Mouse (Mus musculus): ENCODE data around the gene Sh3bp4. TPM values are rescaled to one million over a fixed set of nuclear protein-coding genes. Genes with fewer than 3 reads are reported as not detected.

Sh3bp4 gene
- total and polyA plus RNA-seq, 3 experiments: not detected

DNA sequence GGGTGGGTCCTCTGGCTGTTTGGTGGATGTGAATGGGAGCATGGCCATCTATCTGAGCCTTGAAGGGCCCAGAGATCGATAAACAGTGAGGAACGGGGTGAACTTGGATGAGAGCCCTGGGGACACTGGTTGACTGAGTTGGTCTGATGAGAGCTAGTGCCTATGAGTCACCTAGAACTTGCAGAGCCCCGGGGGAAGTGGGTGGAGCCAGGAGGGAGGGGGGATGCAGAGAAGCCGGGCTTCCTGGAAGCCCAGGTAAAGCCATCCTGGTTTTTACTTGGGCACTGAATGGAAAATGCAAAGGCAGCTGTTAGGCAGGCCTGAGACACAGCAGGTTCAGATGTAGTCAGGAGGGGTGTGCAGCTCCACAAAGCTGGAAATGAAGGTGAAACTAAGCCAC is 63.1 kb downstream of the Sh3bp4 start:
- H3K27ac ChIP-seq (ENCODE audit: insufficient read depth, low read depth): no peak overlapping the region
- no peaks in the 10 kb centered on the region for H3K36me3 ChIP-seq (replicated peaks in 1 of 2; ENCODE audit: control insufficient read depth in 1 of 2, insufficient read depth in 1 of 2, low read length in 1 of 2)
- H3K9ac ChIP-seq (ENCODE audit: insufficient read depth, low read depth): no peak overlapping the region
- no peak overlapping the region for H3K4me3 ChIP-seq (replicated peaks in 1 of 3; ENCODE audit: low read depth in 2 of 3, low read length in 2 of 3, poor library complexity in 1 of 3)
- DNase-seq (ENCODE audit: extremely low read depth): no peak
- TF ChIP-seq SMC3 (IDR thresholded peaks at IDR 0.05; ENCODE audit: low read depth, low read length) (no peak), MAX (IDR thresholded peaks at IDR 0.05; ENCODE audit: low read length) (no peak), TCF12 (IDR thresholded peaks at IDR 0.05; ENCODE audit: low read depth, low read length) (no peak), HCFC1 (IDR thresholded peaks at IDR 0.05; ENCODE audit: low read depth, low read length) (no peak), ZC3H11A (IDR thresholded peaks at IDR 0.05; ENCODE audit: low read depth, low read length) (no peak), CHD1 (IDR thresholded peaks at IDR 0.05; ENCODE audit: low read depth, low read length) (no peak), CTCF (conservative IDR thresholded peaks at IDR 0.05 in 1 of 2, IDR thresholded peaks at IDR 0.05 in 1 of 2; ENCODE audit: low read depth in 2 of 2, low read length in 2 of 2) (no peak), ELF1 (IDR thresholded peaks at IDR 0.05; ENCODE audit: low read depth, low read length) (no peak), ZNF384 (IDR thresholded peaks at IDR 0.05; ENCODE audit: low read depth, low read length) (no peak), NELFE (IDR thresholded peaks at IDR 0.05; ENCODE audit: low read depth, low read length) (no peak), MAFK (IDR thresholded peaks at IDR 0.05; ENCODE audit: insufficient replicate concordance, low read length) (no peak), KAT2A (IDR thresholded peaks at IDR 0.05; ENCODE audit: insufficient replicate concordance, low read length) (no peak), USF2 (conservative IDR thresholded peaks at IDR 0.05; ENCODE audit: low read depth, low read length) (no peak), JUN (IDR thresholded peaks at IDR 0.05; ENCODE audit: insufficient read depth, low read depth, low read length) (no peak), EP300 (IDR thresholded peaks at IDR 0.05; ENCODE audit: low read length) (no peak), RAD21 (IDR thresholded peaks at IDR 0.05; ENCODE audit: low read depth, low read length) (no peak), POLR2A (IDR thresholded peaks at IDR 0.05; ENCODE audit: low read depth, low read length) (no peak), ZMIZ1 (IDR thresholded peaks at IDR 0.05; ENCODE audit: low read depth, low read length) (no peak)
- in situ Hi-C loops (cut with MboI; ENCODE audit: low pct_ligation_motif_present, low pct_unique_long_range_greater_than_20kb, low sequenced_read_pairs): no loop called here
- H3K4me2 ChIP-seq (ENCODE audit: insufficient read depth, low read depth, poor library complexity, severe bottlenecking): no peak overlapping the region
- H3K79me2 ChIP-seq (replicated peaks; ENCODE audit: control insufficient read depth, extremely low read depth, insufficient read depth, poor library complexity, severe bottlenecking): no peaks in the 10 kb centered on the region
- H3K9me3 ChIP-seq (replicated peaks; ENCODE audit: low read length): peaks cover 98% of the 10 kb centered on the region
- no peaks in the 10 kb centered on the region for H3K27me3 ChIP-seq (replicated peaks)
- dilution Hi-C loops (cut with MboI; ENCODE audit: extremely low pct_ligation_motif_present, extremely low pct_unique_long_range_greater_than_20kb, low sequenced_read_pairs): no loop called here
- H3K4me1 ChIP-seq (ENCODE audit: control insufficient read depth in 1 of 2, insufficient read depth in 2 of 2): no peaks in the 10 kb centered on the region

- no peak overlapping the region for H3K4me3 ChIP-seq (replicated peaks in 1 of 3; ENCODE audit: low read depth in 2 of 3, low read length in 2 of 3, poor library complexity in 1 of 3)
- H3K9ac ChIP-seq (ENCODE audit: insufficient read depth, low read depth): no peak overlapping the region
- H3K27ac ChIP-seq (ENCODE audit: insufficient read depth, low read depth): no peak overlapping the region
- H3K36me3 ChIP-seq (replicated peaks in 1 of 2; ENCODE audit: control insufficient read depth in 1 of 2, insufficient read depth in 1 of 2, low read length in 1 of 2): no peaks in the 10 kb centered on the region
- H3K9me3 ChIP-seq (replicated peaks; ENCODE audit: low read length): peaks cover 97% of the 10 kb centered on the region
- in situ Hi-C loops (cut with MboI; ENCODE audit: low pct_ligation_motif_present, low pct_unique_long_range_greater_than_20kb, low sequenced_read_pairs) (no loop called here), dilution Hi-C loops (cut with MboI; ENCODE audit: extremely low pct_ligation_motif_present, extremely low pct_unique_long_range_greater_than_20kb, low sequenced_read_pairs) (no loop called here)
- no peak overlapping the region for H3K4me2 ChIP-seq (ENCODE audit: insufficient read depth, low read depth, poor library complexity, severe bottlenecking)
- TF ChIP-seq PAX5 (IDR thresholded peaks at IDR 0.05; ENCODE audit: low read length) (no peak), NRF1 (IDR thresholded peaks at IDR 0.05; ENCODE audit: low read depth, low read length) (no peak), EP300 (IDR thresholded peaks at IDR 0.05; ENCODE audit: low read length) (no peak), ZKSCAN1 (IDR thresholded peaks at IDR 0.05; ENCODE audit: borderline replicate concordance, low read depth, low read length) (no peak), CTCF (conservative IDR thresholded peaks at IDR 0.05 in 1 of 2, IDR thresholded peaks at IDR 0.05 in 1 of 2; ENCODE audit: low read depth in 2 of 2, low read length in 2 of 2) (no peak), POLR2AphosphoS2 (IDR thresholded peaks at IDR 0.05; ENCODE audit: low read depth, low read length) (no peak), SIN3A (IDR thresholded peaks at IDR 0.05; ENCODE audit: low read length) (no peak), RCOR1 (conservative IDR thresholded peaks at IDR 0.05; ENCODE audit: low read depth, low read length) (no peak), TCF12 (IDR thresholded peaks at IDR 0.05; ENCODE audit: low read depth, low read length) (no peak), MAX (IDR thresholded peaks at IDR 0.05; ENCODE audit: low read length) (no peak), USF1 (IDR thresholded peaks at IDR 0.05; ENCODE audit: low read depth, low read length) (no peak), MAZ (IDR thresholded peaks at IDR 0.05; ENCODE audit: low read depth, low read length) (no peak), NELFE (IDR thresholded peaks at IDR 0.05; ENCODE audit: low read depth, low read length) (no peak), ELF1 (IDR thresholded peaks at IDR 0.05; ENCODE audit: low read depth, low read length) (no peak), JUN (IDR thresholded peaks at IDR 0.05; ENCODE audit: insufficient read depth, low read depth, low read length) (no peak), SMC3 (IDR thresholded peaks at IDR 0.05; ENCODE audit: low read depth, low read length) (no peak), KAT2A (IDR thresholded peaks at IDR 0.05; ENCODE audit: insufficient replicate concordance, low read length) (no peak), MEF2A (IDR thresholded peaks at IDR 0.05; ENCODE audit: borderline replicate concordance, low read depth, low read length) (no peak)
- DNase-seq (ENCODE audit: extremely low read depth): no peak
- H3K4me1 ChIP-seq (ENCODE audit: control insufficient read depth in 1 of 2, insufficient read depth in 2 of 2): no peaks in the 10 kb centered on the region
- H3K79me2 ChIP-seq (replicated peaks; ENCODE audit: control insufficient read depth, extremely low read depth, insufficient read depth, poor library complexity, severe bottlenecking): no peaks in the 10 kb centered on the region
- no peaks in the 10 kb centered on the region for H3K27me3 ChIP-seq (replicated peaks)
These were observed 63.5 kb downstream of the Sh3bp4 start for GRCm38 (mm10) chr1:89133717-89134116.
